9 mouse cellular contexts compared by ENCODE assay signal in the genomic region with DNA sequence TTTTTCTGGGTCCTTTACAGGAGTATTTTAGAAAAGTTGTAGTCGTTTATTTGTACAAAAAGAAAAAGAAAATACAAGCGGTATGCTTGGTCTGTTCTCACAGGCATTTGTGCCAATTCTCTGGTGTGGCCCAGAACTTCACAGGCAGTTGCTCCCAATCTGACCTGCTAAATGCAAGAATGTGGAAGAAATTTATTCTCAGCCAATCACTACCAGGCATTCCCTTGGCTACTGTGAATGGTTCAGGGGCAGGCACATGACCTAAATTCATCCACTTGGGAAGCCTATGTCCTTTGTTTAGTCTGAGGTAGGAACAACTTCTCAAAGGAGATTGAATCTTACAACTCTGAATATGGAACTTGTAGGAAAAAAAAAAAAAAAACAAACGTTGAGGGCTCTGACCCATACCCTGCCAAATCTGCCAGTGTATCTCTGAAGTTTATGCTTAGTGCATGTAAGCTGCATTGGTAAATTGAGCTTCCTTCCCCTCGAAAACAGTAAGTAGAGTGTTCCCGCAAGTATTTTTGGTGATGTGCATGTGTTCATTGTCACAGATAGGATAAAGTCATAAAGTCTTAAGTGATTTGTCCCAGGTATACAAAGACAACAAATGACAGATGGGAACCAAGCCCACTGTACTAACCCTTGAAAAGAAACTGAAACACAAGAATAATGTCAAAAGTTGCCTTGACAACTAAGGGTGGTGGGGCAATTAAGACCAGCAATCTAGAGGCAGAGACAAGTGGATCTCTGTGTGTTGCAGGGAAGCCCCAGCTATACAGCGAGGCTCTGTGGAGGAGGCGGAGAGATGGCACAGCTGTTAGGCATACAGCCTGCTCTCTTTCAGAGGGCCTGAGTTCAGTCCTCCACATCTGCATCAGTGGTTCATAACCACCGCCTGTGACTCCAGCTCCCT. TPM values are rescaled to one million over a fixed set of nuclear protein-coding genes. Genes with fewer than 3 reads are reported as not detected.
DNase-seq lines count a peak whose midpoint lies in the region; ATAC-seq and TF ChIP-seq lines count a peak whose summit lies in the region.
"Had no signal": no experiment of that assay in that cellular context is flagged by ENCODE, and none has a peak within 500 bp of the region (broad histone marks: within the 10 kb centered on the region; RNA-seq: fewer than 3 reads in every experiment).

No protein-coding gene starts in this region.

- peak; percentile 53 for DNase-seq in 3T3-L1 (ENCODE audit: low read depth, low spot score)
- peak; percentile 78 for DNase-seq in embryonic facial prominence, embryonic 11.5 days (ENCODE audit: low spot score)
- peak; percentile 68 for DNase-seq in kidney, adult 9 months
- no peak for DNase-seq in cerebellum, adult 9-10 months
- no peak for DNase-seq in left cerebral cortex, adult 9 months (ENCODE audit: low spot score in 2 of 2)
- no peak for DNase-seq in frontal cortex, postnatal 10 days (ENCODE audit: low spot score in 2 of 2)
- DNase-seq: cerebellum, adult 18-20 months; liver, postnatal 0 days had no signal

- H3K4me1 ChIP-seq in E14TG2a.4 (replicated peaks; ENCODE audit: low read depth, low read length) = peaks cover 21% of the 10 kb centered on the region
- H3K4me1 ChIP-seq in embryonic facial prominence, embryonic 11.5 days (ENCODE audit: control insufficient read depth, insufficient read depth, low read length) = no peaks in the 10 kb centered on the region; the same call in 1 of the 2 replicates

- H3K4me2 ChIP-seq in embryonic facial prominence, embryonic 11.5 days (ENCODE audit: low read depth, low read length) = no peak overlapping the region

- no peaks in the 10 kb centered on the region for H3K9me3 ChIP-seq in E14TG2a.4 (ENCODE audit: low read length)
- H3K9me3 ChIP-seq in embryonic facial prominence, embryonic 11.5 days (replicated peaks; ENCODE audit: control insufficient read depth, low read length) = no peaks in the 10 kb centered on the region

- no peak for TF ChIP-seq CTCF in E14TG2a.4 (conservative IDR thresholded peaks at IDR 0.05; ENCODE audit: low read length)

- H3K27me3 ChIP-seq in E14TG2a.4 (ENCODE audit: insufficient read depth, low read length) = no peaks in the 10 kb centered on the region
- H3K27me3 ChIP-seq in embryonic facial prominence, embryonic 11.5 days (ENCODE audit: control insufficient read depth, insufficient read depth, low read length) = no peaks in the 10 kb centered on the region

- H3K27ac ChIP-seq in embryonic facial prominence, embryonic 11.5 days (replicated peaks; ENCODE audit: low read depth, low read length) = peak overlapping the region; percentile 16; the same call in 1 of the 2 replicates

- 0 out of 2 replicates have a peak overlapping the region, but pooled peaks have one; percentile 10 for H3K4me3 ChIP-seq in E14TG2a.4 (replicated peaks; ENCODE audit: low read length)
- H3K4me3 ChIP-seq in embryonic facial prominence, embryonic 11.5 days (ENCODE audit: low read depth, low read length) = no peak overlapping the region

- WGBS in embryonic facial prominence, embryonic 11.5 days = 53% methylated on average over 7 of the region's 8 CpGs

- no peak overlapping the region for H3K9ac ChIP-seq in embryonic facial prominence, embryonic 11.5 days (replicated peaks; ENCODE audit: low read length)
- H3K9ac ChIP-seq: liver, postnatal 0 days had no signal

- 0 out of 2 replicates have a peak, but pooled peaks have one; percentile 29 for ATAC-seq in embryonic facial prominence, embryonic 11.5 days (replicated peaks; ENCODE audit: insufficient number of reproducible peaks, low FRiP score, low TSS enrichment, low read depth)
- ATAC-seq: liver, postnatal 0 days had no signal

- peaks cover 17% of the 10 kb centered on the region for H3K36me3 ChIP-seq in E14TG2a.4 (ENCODE audit: insufficient read depth, low read length)
- H3K36me3 ChIP-seq in embryonic facial prominence, embryonic 11.5 days (replicated peaks; ENCODE audit: control insufficient read depth, insufficient read depth, low read depth, low read length) = no peaks in the 10 kb centered on the region

RNA-seq across cellular contexts. Expression of gene Kpna2, which starts 2.7 kb away (rescaled TPM):
- polyA plus RNA-seq in embryonic facial prominence, embryonic 11.5 days (2014; fragmentation: Nextera tagmentation; extraction: Ambion mirVana) = 673 and 680 TPM in 2 replicates

RNA-seq across cellular contexts. Expression of gene 1810010H24Rik, which starts 23.5 kb away (rescaled TPM):
- 1.8 and 3.4 TPM in 2 replicates for polyA plus RNA-seq in embryonic facial prominence, embryonic 11.5 days (2014; fragmentation: Nextera tagmentation; extraction: Ambion mirVana)

Comparison
In these comparisons a context has a peak if more than half of its experiments do, and no peak if none do; other contexts are left out.
1. DNase-seq: peak in 3T3-L1 (single experiment), embryonic facial prominence, embryonic 11.5 days (single experiment) and kidney, adult 9 months (single experiment); none in cerebellum, adult 9-10 months (single experiment), left cerebral cortex, adult 9 months (0 of 2) and frontal cortex, postnatal 10 days (0 of 2).